Mouse (Mus musculus): ENCODE data around the gene Smarca4. TPM values are rescaled to one million over a fixed set of nuclear protein-coding genes. Genes with fewer than 3 reads are reported as not detected.

Smarca4 gene
- total RNA-seq, 2 experiments from 2014 or later = 113 to 121 TPM

GRCm38 (mm10) chr9:21737188-21737587, 121.2 kb downstream of the Smarca4 start:
- peak in 1 of 2 experiments; percentile 64 for DNase-seq (ENCODE audit: low spot score in 2 of 2)

GRCm38 (mm10) chr9:21738776-21739175, 122.8 kb downstream of the Smarca4 start:
- DNase-seq (ENCODE audit: low spot score in 2 of 2) = no peak
- intact Hi-C loops (cut with DNase I) = no loop called here

More at GRCm38 (mm10) chr9:21737188-21737587, 121.2 kb downstream of the Smarca4 start:
- intact Hi-C loops (cut with DNase I) = no loop called here

GRCm38 (mm10) chr9:21740427-21740826, 124.5 kb downstream of the Smarca4 start:
- intact Hi-C loops (cut with DNase I) = no loop called here
- DNase-seq (ENCODE audit: low spot score in 2 of 2) = no peak

GRCm38 (mm10) chr9:21741514-21741913, 125.5 kb downstream of the Smarca4 start:
- DNase-seq (ENCODE audit: low spot score in 2 of 2) = no peak
- intact Hi-C loops (cut with DNase I) = no loop called here

- intact Hi-C loops (cut with DNase I) = no loop called here
- DNase-seq (ENCODE audit: low spot score in 2 of 2) = no peak
Observed at GRCm38 (mm10) chr9:21747238-21747774, 131.3 kb downstream of the Smarca4 start.

- DNase-seq (ENCODE audit: low spot score in 2 of 2) = no peak
- intact Hi-C loops (cut with DNase I) = no loop called here
Observed at GRCm38 (mm10) chr9:21748033-21748432, 132.1 kb downstream of the Smarca4 start.

GRCm38 (mm10) chr9:21748491-21748890, 132.5 kb downstream of the Smarca4 start:
- no peak for DNase-seq (ENCODE audit: low spot score in 2 of 2)
- intact Hi-C loops (cut with DNase I) = no loop called here

- no peak for DNase-seq (ENCODE audit: low spot score in 2 of 2)
- intact Hi-C loops (cut with DNase I) = no loop called here
Observed at GRCm38 (mm10) chr9:21749382-21750118, 133.6 kb downstream of the Smarca4 start.

- no peak for DNase-seq (ENCODE audit: low spot score in 2 of 2)
- intact Hi-C loops (cut with DNase I) = no loop called here
Observed at GRCm38 (mm10) chr9:21750370-21750769, 134.4 kb downstream of the Smarca4 start.

- no peak for DNase-seq (ENCODE audit: low spot score in 2 of 2)
- intact Hi-C loops (cut with DNase I) = no loop called here
Observed at GRCm38 (mm10) chr9:21751347-21751746, 135.4 kb downstream of the Smarca4 start.

GRCm38 (mm10) chr9:21752252-21752792, 136.4 kb downstream of the Smarca4 start:
- intact Hi-C loops (cut with DNase I) = no loop called here
- DNase-seq (ENCODE audit: low spot score in 2 of 2) = peak; percentile 48

Small RNAs within 50 kb of the gene (microRNA-seq; reads per million reads assigned to microRNA genes)
- not detected for gene Mir1946b

Other genes starting within 250 kb of the Smarca4 start
- gene Ilf3, start 248.3 kb upstream of the Smarca4 start, total RNA-seq (2021) = 10 to 100 TPM; 75.5 to 75.9 TPM
- gene Qtrt1, start 204.3 kb upstream of the Smarca4 start, total RNA-seq (2021) = 10 to 100 TPM; 19.1 to 31.3 TPM
- gene Dnm2, start 191.3 kb upstream of the Smarca4 start, total RNA-seq (2021) = 10 to 100 TPM; 48.1 to 71.8 TPM
- 10 to 100 TPM; 14.2 to 16.7 TPM for gene Tmed1, start 105.9 kb upstream of the Smarca4 start, total RNA-seq (2021)
- gene AB124611, start 90.0 kb upstream of the Smarca4 start, total RNA-seq (2021) = under 1 TPM in 1 of 2 experiments, not detected in 1; 0.34 TPM
- 10 to 100 TPM; 70.8 to 76.7 TPM for gene Carm1, start 69.3 kb upstream of the Smarca4 start, total RNA-seq (2021)
- 10 to 100 TPM; 48.9 to 49.1 TPM for gene Timm29, start 23.4 kb upstream of the Smarca4 start, total RNA-seq (2021)
- 10 to 100 TPM; 21.5 to 22.7 TPM for gene Yipf2, start 23.3 kb upstream of the Smarca4 start, total RNA-seq (2021)
- 10 to 100 TPM; 16.1 to 21.0 TPM for gene Ldlr, start 107.3 kb downstream of the Smarca4 start, total RNA-seq (2021)
- 1 to 10 TPM; 1.5 TPM for gene Spc24, start 144.1 kb downstream of the Smarca4 start, total RNA-seq (2021)
- gene Kank2, start 182.6 kb downstream of the Smarca4 start, total RNA-seq (2021) = 1 to 10 TPM; 6.5 to 8.4 TPM
- not detected for gene Angptl8, start 219.3 kb downstream of the Smarca4 start, total RNA-seq (2021)
- 10 to 100 TPM; 11.4 to 18.8 TPM for gene Dock6, start 236.5 kb downstream of the Smarca4 start, total RNA-seq (2021)